Mouse (Mus musculus) gonadal fat pad, adult 2 months (tissue): ENCODE measurements around the gene Igsf9. TPM values are rescaled to one million over a fixed set of nuclear protein-coding genes. Genes with fewer than 3 reads are reported as not detected.

Source experiments
- DNase-seq: peaks from one replicate; pipeline ENCODE4 v3.0.0-alpha.2; 2012; ENCODE audit warnings: low read depth
- polyA plus RNA-seq: library from polyadenylated mRNA; depleted of rRNA; stranded (reverse); fragments of >200 nt; gene quantifications from 2 replicates; pipeline ENCODE4 v1.2.3, GENCODE M21; 2012

Gene Igsf9
- polyA plus RNA-seq, 1 experiment: 17.5 TPM

DNA sequence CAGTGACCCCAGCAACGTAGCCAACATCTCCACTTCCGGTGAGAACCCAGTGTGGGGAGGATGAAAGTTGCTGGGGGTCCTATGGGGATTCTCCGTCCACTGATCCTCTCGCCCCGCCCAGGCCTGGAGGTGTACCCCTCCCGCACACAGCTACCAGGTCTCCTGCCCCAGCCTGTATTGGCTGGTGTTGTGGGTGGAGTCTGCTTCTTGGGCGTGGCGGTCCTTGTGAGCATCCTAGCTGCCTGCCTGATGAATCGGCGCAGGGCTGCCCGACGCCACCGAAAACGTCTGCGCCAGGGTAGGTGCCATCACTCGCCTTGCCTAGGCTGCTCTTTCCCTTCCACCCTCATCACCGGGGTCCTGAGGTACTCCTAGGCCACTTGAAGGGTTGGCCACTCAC, 14.4 kb downstream of the Igsf9 start:
- no peak for DNase-seq

DNA sequence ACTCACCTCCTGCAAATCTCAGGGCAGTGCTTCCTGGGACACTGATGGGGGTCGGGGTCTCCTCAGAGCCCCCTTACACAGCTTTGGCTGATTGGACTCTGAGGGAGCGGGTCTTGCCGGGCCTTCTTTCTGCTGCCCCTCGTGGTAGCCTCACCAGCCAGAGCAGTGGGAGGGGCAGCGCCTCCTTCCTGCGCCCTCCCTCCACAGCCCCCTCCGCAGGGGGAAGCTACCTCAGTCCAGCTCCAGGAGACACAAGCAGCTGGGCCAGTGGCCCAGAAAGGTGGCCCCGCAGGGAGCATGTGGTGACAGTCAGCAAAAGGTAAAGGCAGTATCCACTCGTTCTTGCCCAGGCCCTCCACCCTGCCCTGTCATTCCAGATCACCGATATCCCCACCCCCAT, 15.8 kb downstream of the Igsf9 start:
- no peak for DNase-seq

DNA sequence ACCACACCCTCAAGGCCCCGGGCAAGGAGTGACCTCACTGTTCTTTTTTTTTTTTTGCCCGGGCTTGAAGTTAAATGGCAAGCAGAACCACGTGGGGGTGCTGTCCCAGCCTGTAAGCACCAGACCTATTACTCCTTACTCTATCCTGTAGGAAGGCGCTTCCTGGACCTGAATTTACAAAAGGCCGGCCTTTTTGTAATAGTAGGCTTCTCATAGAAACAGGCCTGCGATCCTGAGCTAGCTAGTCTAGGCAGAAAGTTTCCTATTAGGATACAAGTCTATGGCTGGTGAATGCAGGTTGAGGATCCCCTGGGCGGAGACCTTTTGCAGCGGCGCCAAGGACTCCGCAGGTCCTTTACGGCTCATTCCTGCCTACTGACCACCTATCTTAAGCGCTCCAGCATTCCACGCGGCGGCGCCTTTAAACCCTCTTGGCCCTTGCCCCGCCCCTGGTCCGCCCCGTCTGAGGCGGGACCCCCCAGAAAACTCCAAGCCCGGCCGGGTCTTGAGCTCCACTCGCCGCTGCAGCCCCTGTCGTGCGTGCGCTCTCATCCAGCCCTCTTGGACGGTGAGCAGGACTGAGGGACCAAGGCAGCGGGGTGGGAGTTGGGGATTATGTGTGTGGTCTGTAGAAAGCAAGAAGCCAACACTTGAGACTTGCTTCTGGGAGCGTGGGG, 18.3 kb downstream of the Igsf9 start, which contains the start of gene Tagln2:
Gene Tagln2, plus strand, starts transcription at position 283 of the 677 bp plus-strand sequence.
- no peak for DNase-seq

DNA sequence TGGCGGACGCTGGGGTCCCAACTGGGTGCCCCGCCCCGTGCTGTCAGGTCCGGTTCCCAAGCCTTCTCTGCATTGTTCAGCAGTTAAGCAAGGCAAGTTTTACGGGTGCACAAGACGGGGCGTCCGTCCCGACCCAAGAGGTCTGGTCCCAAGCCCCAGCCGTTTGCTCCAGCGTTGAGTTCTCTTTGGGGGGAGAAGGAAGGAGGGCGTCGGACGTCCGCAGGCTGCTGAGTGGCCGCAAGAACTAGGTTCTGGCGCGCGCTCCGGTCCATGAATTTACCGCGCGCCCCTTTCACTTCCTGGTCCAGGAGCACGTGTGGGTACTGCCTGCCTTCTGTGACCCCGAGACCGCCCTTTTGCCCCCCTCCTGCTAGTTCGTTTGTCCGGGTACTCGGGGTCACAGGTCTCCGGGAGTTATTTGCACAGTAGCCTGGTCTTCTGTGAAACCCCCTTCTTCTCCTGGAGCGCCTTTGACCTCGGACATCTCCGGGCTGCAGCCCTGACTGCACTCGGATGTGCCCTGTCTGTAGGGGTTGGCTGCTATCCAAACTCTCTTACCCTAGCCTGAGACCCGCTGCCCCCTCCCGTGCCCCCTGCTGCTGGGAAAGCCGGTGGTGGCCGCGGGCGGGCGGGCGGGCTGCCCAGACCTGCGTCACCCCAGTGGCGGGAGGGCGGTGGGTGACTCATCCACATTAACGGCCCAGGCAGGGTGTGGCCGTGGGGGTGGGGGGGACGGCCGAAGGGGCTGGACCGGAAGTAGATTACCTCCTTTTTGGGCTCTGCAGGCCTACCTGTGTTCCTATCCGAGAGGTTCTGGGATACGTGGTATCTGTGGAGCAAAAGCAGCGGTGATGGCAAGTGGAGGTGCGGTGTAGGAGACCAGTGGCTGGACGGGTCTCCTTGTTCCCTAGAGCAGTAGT, 19.1 kb downstream of the Igsf9 start:
- DNase-seq: no peak

DNA sequence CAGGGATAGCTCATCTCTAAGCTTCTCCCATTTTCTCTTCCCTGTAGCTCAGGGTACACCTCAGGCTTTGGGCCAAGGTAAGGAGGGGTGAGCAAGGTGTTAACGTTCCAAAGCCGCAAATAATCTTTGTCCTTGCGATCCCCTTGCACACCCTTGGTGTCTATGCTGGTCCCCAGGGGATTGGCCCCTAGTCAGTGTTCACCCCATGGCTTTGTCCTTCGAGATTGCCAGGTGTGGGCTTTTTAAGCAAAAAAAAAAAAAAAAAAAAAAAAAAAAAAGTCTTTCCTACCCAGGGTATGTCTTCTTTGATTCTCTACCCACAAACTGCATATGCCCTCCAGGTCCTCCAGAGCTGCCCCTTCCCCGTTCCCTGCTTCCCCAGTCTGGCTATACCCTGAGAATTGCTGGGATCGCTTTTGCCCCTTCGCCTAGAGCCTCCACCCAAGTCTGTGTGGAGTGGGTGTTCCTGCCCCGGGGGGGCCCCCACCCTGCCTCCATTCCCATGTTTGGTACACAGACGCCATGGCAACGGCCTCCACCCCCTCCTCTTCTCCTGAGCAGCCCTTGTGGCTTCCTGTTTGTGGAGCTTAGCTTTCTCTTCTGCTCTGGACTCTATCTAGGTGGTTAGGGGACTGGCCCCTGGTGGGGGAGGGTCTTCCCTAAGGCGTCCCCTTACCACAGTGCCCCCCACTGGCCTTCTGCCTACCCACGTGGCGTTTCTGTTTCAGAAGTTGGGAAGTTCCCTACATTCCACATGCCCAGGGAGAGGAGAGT, 20.0 kb downstream of the Igsf9 start:
- no peak for DNase-seq

DNA sequence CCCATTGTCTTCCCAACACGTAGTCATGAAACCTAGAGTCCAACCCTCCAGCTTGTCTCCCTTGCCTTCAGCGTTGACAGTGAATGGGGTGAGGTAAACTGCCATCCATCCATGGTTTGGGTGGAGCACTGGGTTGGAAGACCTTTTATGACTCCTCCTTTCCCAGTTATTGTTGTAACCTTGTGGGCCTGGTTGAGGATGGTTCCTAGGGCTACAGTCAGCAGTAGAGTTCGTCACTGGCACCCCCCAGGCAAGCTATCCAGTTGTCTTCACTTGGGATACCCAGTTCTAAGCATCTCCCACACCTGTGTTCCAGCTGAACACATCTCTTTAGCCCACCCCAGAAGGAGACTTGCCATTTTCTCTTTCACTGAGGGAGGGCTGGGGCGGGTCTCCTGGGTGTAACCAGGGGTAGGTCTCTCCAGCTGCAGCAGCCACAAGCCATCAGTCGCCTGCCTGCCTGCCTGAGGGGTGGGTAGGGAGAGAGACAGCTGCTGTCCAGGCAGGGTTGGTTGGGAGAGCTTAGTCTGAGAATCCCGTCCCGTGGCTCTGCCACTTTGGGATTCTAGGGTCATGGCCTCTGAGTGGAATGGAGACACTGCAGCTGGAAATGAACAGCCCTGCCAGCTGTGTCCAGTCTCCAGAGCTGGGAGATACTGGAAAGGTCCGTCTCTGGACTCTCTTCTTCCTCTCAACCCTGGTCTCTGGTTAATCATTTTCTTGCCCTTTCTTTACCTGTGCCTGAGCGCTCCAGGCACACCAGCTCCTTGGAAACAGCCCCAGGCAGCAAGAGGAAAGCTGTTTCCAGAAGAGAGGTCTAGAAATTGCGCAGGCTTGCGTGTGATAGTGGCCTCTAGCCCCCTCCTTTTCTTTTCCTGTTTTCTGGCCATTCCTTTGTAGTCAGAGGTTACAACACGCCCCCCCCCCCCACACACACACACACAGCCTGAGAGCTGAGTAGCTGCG, 20.8 kb downstream of the Igsf9 start:
- DNase-seq: no peak

DNA sequence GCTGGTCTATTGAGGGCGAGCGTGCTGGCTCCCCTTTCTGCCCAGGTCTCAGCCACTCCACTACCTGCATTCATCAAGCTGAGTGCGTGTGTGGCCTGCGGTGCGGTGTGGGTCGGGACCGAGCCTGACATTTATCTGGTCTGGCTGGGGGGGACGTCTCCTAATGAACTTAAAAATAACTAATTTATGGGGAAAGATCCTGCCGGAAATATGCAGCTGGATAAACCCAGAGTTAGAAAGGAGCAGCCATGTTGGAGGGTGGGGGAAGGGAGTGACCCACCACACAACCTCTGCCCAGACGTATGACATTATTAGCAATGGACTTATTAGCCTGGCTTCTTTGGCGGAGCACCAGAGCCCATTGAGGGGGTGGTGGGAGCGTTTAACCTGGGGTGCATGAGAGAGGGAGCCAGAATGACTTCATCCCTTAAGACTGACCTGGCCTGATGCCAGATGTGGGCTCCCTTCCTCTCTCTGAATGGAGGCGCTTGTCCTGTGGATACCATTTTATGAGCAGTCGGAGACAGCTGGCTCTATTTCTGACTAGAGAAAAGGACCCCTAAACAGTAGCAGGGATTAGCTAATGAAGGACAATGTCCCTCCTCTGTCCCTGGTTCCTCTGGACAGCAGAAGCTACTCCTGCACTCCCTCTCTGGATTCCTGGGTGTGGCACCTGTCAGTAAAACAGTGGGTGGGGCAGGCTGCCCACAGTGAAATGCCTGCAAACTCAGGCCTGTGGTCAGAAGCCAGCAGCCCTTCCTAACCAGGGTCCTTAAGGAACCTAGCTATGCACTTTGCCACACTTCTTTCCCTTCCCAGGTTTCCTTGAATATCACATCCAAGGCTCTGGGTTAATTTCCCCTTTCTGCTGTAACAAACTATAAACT, 21.8 kb downstream of the Igsf9 start:
- DNase-seq: no peak

DNA sequence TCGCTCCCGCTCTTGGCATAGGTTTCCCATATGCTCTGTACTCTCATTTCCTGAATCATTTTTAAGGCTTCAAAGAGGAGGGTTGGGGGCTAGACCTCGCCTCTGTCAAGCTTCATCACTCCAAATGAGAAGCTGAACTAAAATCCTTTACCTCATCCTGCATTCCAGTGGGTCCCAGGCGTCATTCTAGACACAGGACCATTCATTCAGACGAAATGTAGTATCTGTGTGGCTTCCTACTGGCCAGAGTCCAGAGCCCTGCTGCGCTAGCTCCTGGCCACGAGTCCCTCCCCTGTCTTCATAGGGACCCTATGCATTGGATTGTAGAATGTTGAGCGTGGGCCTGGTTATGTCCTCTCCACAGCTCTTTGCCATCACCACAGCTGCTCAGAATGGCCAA, 23.2 kb downstream of the Igsf9 start:
- DNase-seq: no peak

DNA sequence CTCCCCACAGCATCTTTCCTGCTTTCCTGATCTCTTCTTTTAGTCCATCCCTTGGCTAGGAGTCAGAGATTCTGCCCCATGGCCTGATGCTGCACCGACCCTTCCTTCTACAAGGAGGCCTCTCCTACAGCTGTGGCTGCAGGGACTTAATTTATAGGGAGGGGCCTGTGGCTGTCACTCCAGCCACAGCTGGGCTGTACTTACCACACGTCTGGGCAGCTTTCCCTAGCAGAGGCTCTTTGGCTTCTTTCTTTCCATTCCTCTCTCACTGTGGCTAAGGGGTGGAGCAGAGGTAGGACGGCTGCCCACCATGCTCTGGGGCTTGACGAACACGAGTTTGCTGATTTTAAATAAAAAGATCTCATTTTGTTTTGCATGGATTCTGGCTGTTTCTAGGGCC, 25.4 kb downstream of the Igsf9 start:
- no peak for DNase-seq

DNA sequence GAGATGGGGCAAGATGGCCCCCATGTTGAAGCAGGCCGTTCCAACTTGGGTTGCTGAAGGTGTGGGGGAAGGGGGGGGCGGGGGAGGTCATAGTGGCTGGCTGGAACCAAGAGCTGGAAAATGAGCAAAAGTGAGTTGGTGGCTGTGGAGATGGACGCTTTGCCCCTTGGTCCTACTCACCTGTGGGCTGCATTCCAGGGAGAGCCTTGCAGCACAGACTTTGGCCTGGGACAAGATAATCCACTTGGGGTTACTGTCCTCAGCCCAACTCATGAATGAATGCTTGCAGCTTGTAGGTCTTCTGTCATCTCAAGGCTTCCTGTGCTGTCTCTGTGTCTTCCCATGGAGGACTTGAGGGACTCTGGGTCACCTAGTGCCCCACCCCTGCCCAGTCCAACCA, 26.1 kb downstream of the Igsf9 start:
- DNase-seq: no peak

DNA sequence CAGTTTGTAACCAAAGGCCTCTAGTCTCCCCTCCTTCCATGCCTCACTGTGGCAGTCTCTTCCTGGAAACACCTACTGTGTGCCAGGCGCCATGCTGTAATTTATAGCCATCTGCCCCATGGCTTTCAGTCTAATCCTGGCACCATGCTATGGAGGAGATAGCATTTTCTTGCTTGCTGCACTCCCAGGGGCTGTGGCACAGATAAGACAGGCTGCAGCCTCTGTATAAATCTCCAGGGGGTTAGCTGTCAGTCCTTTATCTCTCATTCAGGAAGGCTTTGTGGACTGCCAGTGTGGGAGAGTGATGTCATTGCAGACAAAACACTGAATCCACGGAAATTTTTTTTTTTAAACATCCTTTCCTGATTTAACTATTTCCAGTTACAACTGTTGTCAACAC, 26.6 kb downstream of the Igsf9 start:
- DNase-seq: no peak

DNA sequence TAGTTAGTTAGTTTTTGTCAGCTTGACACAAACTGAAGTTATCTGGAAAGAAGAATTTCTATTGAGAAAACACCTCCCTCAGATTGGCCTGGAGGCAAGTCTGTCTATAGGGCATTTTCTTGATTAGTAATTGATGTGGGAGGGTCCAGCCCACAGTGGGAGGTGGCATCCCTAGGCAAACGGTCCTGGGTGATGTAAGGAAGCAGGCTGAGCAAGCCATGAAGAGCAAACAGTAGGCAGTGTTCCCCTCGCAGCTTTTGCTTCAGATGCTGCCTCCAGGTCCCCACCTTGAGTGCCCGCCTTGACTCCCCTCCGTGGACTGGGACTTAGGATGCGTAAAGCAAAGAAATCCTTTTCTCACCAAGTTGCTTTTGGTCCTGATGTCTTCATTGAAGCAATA, 27.6 kb downstream of the Igsf9 start:
- no peak for DNase-seq

DNA sequence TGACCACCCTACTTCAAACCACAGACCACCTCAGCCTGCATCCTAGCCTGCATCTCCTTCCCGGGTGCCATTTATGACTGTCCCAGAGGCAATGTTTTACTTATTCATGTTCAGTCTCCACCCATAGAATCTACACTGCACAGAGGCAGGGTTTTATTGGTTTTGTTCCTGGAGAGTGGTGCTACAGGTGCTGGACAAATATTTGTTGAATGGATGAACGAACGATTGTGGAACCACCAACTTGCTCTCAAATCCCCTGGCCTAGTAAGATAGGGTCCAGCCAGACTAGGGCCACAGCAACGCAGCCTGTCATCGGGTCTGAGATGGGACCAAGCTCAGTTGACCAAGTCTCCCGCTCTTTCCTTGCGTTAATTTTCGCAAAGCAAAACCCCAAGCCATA, 28.4 kb downstream of the Igsf9 start:
- DNase-seq: no peak

DNA sequence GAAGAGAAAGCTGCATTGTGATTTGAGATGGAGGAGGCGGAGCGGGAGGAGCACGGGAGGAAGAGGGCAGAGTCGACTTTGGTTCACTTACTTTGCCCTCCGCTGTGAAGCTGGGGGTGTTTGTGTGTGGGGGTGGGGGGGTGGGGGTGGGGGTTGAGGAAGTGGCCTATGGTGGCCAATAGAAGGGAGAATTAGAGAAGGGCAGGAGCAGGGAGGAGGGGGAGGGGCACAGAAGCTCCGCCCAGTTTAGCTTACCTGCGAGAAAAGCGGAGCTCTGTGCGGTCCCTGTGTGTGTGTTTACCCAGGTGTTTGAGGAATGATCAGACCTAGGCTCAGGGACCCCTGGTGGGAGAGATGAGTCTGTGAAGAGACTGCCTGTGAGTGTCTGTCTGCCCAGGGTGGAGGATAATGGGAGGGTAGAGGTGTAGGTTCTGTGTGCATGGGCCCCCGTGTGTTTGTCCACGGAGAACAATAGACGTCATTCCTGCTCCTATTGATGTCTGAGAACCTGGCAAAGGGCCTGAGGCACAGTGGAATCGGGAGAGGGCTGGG, 28.9 kb downstream of the Igsf9 start:
- no peak for DNase-seq

DNA sequence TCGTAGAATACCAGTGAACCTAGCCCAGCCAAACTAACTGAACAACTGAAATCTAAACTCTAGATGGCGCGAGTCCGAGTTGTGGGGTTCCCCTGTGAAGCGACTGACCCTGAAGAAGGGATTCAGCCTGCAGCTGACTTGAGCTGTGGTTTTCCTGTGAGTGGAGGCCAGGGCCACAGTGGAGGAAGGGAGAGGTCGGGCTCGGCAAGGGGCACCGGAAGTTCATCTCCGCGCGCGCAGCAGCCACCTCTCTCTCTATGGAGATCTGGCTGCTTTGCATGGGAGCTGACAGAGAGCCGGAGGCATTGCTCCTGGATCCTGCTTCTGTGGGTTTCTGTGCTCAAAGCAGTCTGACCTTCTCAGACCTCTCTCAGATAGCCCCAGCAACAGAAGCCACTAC, 31.4 kb downstream of the Igsf9 start:
- no peak for DNase-seq

DNA sequence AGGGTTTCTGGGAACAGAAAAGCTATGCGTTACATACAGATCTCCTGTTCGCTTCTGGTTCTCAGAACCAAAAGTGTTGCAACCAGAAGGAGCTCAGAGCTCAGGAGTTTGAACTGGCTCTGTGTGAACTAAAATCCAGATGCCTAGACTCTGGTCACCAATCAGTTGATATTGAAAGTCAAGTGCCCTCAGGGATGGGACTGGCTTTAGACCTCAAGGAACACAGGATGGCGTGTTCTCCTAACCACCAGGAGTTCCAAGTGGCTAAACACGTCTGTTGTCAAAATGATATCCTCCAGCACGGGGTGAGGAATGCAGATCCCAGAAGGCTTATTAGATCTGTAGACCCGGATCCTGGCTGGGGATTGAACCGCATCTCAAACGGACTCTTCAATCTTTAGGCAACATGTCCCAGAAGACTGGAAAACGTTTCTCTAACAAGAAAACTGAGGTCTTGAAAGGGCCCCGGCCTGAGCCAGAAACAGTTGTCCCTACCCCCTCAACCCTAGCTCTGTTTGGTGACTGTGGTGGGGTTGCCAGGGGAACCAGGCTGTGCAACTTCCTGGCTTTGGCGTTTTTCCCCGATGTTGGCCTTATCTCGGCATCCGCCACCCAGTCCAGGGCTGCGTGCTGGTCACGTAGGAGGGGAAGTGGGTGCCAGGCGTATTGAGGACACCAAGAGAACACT, 32.1 kb downstream of the Igsf9 start:
- no peak for DNase-seq

DNA sequence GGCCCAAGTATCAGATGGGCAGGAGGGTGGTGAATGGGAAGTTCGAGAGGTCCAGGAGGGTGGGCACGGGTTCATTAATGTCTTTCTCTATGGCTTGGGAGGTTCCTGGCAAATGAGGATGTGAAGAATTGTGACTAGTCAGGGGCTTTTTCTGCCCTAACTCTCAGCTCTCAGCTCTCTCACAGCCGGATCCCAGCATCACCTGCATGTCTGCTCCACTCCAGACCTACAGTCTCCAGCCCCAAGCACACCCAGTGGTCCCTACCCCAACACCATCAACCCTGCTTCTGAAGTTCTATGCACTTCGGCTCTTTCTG, 32.6 kb downstream of the Igsf9 start:
- no peak for DNase-seq

DNA sequence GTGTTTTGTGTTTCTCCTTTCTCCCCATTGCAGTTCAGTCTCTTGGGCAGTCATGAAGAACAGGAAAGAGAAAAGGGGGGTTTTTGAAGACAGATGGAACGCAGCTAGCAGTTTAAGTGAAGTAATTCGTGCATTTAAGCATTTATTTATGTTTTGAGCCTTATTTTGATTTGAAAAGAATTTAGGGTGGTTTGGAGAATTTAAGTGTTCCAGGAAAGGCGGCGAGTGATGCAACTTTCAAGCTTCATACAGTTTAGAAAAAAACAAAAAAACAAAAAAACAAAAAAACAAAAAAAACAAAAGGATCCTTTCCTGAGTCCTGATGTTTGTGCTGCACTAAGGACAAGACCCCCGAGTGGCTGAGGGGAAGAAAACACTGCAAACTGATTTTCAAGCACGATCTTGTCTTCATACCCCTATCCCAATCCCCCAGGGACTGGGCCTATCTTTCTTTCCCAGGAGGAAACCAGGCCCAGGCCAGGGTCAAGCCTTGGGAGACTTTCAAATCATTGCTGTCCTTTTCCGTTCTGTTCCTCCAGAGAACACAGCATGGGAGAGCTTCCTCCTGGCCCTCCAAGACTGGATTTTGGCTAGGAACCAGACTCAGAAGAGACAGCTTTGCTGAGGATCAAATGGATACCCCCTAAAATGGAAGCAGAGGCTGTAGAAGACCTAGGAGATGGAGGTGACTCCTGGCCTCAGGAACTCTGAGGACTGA, 33.1 kb downstream of the Igsf9 start:
- DNase-seq: no peak

DNA sequence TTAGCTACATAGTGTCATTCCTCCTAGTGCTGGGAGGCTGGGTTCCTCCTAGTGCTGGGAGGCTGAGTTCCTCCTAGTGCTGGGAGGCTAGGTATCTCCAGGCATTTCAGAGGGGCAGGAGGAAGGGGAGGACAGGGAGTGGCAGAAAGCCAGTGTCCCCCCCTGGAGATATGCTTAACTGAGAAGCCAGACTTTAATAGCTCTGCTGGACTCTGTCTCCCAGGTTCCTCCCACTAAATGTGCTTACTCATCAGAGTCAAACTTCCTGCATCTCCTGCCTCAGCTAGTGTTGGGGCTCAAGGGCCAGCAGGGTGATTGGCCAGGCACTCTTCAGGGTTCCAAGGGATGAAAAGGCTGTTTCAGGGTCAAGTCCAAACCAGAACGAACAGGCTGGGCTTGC, 33.8 kb downstream of the Igsf9 start:
- no peak for DNase-seq
